Mouse (Mus musculus): ENCODE results near the gene Cox19. TPM values are rescaled to one million over a fixed set of nuclear protein-coding genes. Genes with fewer than 3 reads are reported as not detected.
A peak's percentile ranks its signal among the peaks of the same experiment; 100 is the strongest.

The Cox19 gene
- total RNA-seq, 1 experiment from 2014 or later: 46.4 TPM

DNA sequence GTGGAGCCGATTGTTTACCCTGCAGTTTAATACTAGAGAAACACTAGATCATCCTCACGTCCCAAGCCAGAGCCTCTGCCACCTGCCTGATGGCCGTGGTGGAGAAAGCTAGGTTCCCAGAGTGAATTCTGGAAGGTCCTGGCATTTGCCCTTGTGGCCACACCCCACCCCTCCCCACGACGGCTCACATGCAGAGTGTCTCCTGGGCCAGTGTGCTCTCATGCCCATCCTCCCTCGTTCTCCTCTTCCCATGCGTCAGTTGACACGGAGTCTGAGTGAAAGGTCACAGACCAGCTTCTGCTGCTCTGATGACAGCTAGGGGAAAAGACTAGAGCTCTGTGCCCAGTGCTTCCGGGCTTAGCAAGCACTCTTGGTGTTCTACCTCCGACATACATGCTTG lies 33.3 kb upstream of the Cox19 start:
- no peak for ATAC-seq (replicated peaks; ENCODE audit: insufficient number of reproducible peaks, low FRiP score, low TSS enrichment, poor library complexity, severe bottlenecking)

- ATAC-seq (replicated peaks; ENCODE audit: insufficient number of reproducible peaks, low FRiP score, low TSS enrichment, poor library complexity, severe bottlenecking): no peak
Observed at GRCm38 (mm10) chr5:139383234-139383633, 32.0 kb upstream of the Cox19 start.

DNA sequence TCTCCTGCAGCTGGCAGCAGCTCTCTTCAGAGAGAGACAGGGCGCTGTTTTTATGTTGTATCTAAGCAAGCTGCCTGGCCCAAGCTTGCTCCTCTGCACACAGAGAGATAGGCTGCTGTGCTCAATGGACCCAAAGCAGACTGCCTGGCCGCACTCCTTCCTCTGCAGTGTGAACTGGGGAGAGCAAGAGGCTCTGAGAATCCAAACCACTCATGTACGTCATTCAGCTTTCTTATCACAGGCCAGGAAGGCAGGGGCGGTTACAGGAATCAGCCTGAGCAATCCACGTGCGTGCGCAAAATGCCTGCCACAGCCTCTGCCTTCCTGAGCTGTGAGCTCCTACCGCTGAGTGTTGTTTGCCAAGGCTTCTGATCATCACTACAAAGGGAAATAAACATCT lies 31.5 kb upstream of the Cox19 start:
- 0 out of 2 replicates have a peak, but pooled peaks have one; percentile 5 for ATAC-seq (replicated peaks; ENCODE audit: insufficient number of reproducible peaks, low FRiP score, low TSS enrichment, poor library complexity, severe bottlenecking)

- no peak for ATAC-seq (replicated peaks; ENCODE audit: insufficient number of reproducible peaks, low FRiP score, low TSS enrichment, poor library complexity, severe bottlenecking)
Observed at GRCm38 (mm10) chr5:139381586-139382513, 30.6 kb upstream of the Cox19 start.

DNA sequence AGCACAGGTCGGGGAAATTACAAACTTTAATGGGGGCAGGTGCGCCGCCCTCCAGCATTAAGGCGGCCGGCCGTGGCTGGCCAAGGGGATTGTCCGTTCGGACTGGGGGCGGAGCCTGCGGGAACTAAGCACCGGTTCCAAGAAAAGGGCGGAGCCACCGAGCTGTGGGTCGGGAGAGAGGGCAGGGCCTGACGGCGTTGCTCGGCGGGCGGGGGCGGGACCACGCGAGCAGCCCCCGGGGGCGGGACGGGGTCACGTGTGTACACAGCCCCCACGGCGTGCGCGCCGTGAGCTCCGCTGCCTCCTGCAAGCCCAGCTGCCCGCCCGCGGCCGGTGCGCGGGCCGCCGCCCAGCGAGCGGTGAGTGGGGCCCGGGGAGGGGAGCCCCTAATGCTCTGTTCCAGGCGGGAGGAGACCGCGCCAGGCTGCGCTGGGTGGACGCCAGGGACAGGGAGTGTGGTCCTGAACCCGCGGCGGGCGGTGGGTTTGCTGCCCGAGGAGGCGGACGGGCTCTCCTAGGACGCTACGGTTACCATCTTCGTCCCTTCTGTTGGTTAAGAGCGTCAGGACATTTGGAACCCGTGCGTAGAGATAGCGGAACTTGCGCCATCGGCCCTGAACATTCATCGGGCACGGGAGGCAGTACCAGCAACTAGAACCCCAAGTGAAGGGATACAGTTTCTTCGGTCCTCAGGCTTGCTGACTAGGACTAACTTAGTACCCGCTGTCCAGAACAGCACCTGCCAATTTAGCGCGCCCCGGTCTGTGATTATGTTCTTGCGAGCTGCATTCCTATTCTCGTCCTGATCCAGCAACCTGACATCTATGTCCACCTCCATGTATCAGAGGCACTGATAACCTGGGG lies 29.4 kb upstream of the Cox19 start:
- peak; percentile 59 for ATAC-seq (replicated peaks; ENCODE audit: insufficient number of reproducible peaks, low FRiP score, low TSS enrichment, poor library complexity, severe bottlenecking)

- no peak for ATAC-seq (replicated peaks; ENCODE audit: insufficient number of reproducible peaks, low FRiP score, low TSS enrichment, poor library complexity, severe bottlenecking)
Observed at GRCm38 (mm10) chr5:139379771-139380384, 28.7 kb upstream of the Cox19 start.

DNA sequence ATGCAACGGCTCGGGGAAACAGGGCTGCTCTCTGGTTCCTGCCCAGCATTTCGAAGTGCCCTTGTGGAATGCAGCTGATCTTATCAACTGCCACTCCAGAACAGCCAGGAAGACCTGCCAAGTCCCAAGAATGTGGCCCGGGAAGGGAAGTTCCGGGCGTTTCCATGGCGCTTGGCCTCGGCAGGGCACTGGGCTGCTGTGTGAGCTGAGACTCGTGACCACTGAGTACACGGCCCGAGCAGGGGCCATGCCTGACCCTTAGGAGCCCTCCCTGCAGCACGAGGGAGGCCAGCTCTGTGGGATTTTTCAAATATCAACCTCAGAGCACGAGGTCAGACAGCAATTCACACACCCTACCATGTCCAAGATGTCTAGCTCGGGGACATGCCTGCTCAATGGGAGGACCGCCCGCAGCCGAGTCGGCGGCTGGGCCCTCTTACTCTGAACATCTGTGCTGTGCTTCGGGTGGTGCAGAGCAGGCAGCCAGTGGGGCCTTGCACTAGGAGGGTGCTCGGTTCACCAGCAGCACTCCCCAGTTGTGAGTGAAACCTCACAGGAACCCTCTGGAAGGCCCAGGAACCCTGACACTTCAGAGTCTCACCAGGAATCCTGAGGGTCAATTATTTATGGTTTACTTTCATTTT lies 27.9 kb upstream of the Cox19 start:
- no peak for ATAC-seq (replicated peaks; ENCODE audit: insufficient number of reproducible peaks, low FRiP score, low TSS enrichment, poor library complexity, severe bottlenecking)

DNA sequence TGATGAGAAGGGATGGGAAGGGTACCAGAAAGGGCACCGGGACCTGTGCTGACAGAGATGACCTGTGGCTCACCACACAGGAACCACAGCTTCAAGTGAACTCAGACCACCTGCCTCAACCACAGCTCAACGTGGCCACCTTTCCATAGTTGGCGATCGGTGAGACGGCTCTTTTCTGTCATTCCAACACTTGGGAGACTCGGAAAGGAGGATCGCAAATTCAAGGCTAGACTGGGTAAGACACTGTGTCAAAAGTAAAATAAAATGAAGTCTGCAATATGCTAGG lies 27.0 kb upstream of the Cox19 start:
- ATAC-seq (replicated peaks; ENCODE audit: insufficient number of reproducible peaks, low FRiP score, low TSS enrichment, poor library complexity, severe bottlenecking): no peak

- no peak for ATAC-seq (replicated peaks; ENCODE audit: insufficient number of reproducible peaks, low FRiP score, low TSS enrichment, poor library complexity, severe bottlenecking)
Observed at GRCm38 (mm10) chr5:139377468-139378270, 26.5 kb upstream of the Cox19 start, which contains the start of gene Gpr146. Gene Gpr146 (plus strand): TSS chr5:139377697.

DNA sequence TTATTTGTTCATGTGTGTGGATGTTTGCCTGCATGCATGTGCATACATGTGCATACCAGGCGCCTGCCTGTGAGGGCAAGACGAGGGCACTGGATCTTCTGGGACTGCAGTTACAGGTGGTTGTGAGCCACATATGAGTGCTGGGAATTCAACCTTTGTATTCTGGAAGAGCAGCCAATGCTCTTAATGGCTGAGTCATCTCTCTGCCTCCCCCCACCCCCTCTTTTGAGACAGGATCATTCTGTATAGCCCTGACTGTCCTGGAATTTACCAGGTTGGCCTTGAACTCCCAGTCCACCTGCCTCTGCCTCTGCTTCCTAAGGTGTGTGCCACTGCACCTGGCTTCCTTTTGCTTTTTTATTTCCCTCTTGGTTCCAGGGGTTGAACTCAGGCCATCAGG lies 23.6 kb upstream of the Cox19 start:
- ATAC-seq (replicated peaks; ENCODE audit: insufficient number of reproducible peaks, low FRiP score, low TSS enrichment, poor library complexity, severe bottlenecking): no peak

DNA sequence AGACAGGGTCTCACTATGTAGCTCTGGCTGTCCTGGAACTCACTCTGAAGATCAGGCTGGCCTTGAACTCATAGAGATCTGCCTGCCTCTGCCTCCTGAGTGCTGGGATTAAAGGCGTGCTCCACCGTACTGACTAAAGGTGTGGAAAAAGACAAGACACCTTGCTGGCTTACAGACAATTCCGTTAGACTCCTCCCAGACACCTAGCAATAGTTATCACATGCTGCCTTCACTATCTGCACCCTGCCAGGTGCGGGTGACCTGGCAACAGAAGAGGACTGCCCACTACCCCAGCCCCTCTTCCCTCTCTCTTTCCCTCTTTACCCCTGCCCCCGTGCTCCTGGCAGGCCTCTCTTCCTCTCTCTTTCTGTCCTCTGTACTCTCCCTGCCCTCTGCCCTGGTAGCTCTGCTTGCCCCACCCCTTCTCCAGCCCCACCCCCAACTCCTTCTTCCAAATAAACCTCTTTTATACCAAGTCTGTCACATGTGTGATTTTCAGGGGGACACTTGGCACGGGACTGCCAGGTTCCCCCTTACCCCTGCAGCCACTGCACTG lies 22.7 kb upstream of the Cox19 start:
- no peak for ATAC-seq (replicated peaks; ENCODE audit: insufficient number of reproducible peaks, low FRiP score, low TSS enrichment, poor library complexity, severe bottlenecking)

DNA sequence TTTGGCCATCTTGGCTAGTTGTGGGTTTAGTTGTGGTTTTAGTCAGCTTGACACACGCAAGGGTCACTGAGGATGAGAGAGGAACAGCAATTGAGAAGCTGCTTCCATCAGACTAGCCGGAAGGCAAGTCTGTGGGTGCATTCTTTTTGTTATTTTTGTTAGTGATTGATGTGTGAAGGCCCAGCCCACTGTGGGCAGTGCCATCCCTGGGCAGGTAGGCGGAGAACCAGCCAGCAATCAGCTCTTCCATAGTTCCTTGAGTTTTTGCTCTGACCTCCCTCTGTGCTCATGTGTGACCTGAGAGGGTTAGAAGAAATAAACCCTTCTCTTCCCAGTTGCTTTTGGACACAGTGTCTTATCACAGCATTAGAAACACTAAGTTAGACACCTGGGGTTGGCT lies 21.9 kb upstream of the Cox19 start:
- 0 out of 2 replicates have a peak, but pooled peaks have one; percentile 8 for ATAC-seq (replicated peaks; ENCODE audit: insufficient number of reproducible peaks, low FRiP score, low TSS enrichment, poor library complexity, severe bottlenecking)

DNA sequence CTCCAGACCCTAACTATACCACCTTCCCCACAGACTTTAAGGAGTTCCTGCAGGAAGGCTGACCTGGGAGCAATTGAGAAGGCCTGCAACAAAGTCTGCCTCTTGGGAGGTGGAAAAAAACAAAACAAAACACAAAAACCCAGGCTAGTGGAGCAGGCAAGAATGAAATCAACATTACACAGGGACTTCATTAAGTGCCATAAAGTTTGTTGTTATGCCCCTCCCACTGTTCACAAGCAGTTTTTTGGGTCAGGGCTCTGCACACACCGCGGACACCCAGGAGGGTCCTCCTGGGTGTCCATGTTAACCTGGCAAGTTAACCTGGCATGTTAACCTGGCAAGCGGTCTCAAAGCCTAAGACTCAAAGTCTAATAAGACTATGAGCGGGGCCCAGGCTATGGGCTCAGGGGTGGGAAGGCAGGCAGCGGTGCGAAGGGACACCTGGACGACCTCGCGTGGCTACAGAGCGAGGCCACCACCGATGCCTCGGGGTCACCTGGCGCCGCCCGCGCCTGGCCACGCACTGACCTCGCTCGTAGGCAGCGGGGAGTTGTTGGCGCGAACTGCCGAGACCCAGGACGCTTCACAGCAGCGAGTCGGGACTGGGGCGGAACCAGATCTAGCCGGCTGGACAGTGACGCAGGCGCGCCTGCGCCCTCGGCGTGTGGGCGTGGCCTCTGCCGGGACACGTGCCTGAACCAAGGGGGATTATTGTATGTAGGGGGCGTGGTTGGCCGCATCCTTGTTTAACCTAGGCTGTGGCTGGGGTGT lies 20.6 kb upstream of the Cox19 start:
- peak; percentile 83 for ATAC-seq (replicated peaks; ENCODE audit: insufficient number of reproducible peaks, low FRiP score, low TSS enrichment, poor library complexity, severe bottlenecking)

DNA sequence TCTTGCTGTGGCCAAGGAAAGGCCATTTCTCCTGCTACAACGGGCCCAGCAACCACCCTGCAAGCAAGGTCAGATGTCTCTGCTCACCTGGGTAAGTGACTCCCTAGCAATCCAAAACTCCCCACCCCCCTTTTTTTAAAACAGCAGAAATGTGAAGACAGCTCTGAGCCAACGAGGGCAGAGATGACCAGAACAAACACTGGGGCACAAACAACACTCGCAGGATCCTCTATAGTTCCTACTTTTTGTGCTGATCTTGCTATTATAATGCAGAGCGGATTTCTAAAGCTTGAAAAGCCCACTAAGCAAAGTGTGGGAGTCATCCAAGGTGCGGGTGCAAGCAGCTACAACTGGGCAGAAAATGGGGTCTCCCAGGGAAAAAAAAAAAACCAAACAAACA lies 19.9 kb upstream of the Cox19 start:
- no peak for ATAC-seq (replicated peaks; ENCODE audit: insufficient number of reproducible peaks, low FRiP score, low TSS enrichment, poor library complexity, severe bottlenecking)

- ATAC-seq (replicated peaks; ENCODE audit: insufficient number of reproducible peaks, low FRiP score, low TSS enrichment, poor library complexity, severe bottlenecking): no peak
Observed at GRCm38 (mm10) chr5:139370336-139370735, 19.1 kb upstream of the Cox19 start.

DNA sequence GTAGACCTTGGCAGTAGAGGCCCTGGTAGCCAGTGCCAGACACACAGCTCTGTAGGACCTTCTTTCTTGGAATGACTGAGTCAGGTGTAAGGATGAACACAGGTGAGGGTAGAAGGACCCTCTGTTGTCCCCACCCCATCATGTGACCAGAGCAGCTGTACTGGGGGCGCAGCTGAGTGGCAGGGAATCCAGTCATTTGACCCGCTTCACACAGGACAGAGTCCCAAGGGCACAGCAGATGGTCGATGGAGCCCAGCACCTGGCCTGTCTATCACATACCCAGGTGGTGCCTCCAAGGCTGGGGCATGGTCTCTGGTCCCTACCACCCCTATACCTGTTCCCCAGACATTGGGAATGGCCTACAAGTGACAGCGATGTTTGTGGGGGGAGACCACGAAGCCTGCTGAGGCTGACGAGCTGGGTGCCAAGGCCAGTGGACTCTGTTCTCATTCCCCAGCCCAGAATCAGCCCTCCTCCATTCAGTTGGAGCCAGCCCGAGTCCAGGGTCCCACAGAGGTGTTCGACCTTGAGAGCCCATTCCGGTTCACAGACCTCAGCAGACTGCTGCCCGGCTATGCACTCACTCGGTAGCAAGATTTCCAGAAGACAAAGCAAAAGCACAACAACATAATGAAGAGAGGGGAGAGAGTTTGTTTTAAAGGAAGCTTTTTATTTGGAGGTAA lies 17.6 kb upstream of the Cox19 start:
- no peak for ATAC-seq (replicated peaks; ENCODE audit: insufficient number of reproducible peaks, low FRiP score, low TSS enrichment, poor library complexity, severe bottlenecking)

Data from monocyte, adult 5-6 weeks (primary cell).